Mouse (Mus musculus) urinary bladder, adult 2 months (tissue): ENCODE measurements around the gene Stard10. TPM values are rescaled to one million over a fixed set of nuclear protein-coding genes. Genes with fewer than 3 reads are reported as not detected.

ENCODE experiments used
- polyA plus RNA-seq: library from polyadenylated mRNA; depleted of rRNA; stranded (reverse); fragments of >200 nt; gene quantifications from 2 replicates; pipeline ENCODE4 v1.2.3, GENCODE M21; 2012; rRNA removed

Gene Stard10
- polyA plus RNA-seq, 1 experiment, result 54.2 TPM

Other genes starting within 250 kb of the Stard10 start
- 10.0 and 12.0 TPM in 2 replicates for gene Fchsd2, start 224.2 kb upstream of the Stard10 start, polyA plus RNA-seq
- 24.2 and 31.9 TPM in 2 replicates for gene Atg16l2, start 14.8 kb upstream of the Stard10 start, polyA plus RNA-seq
- gene Arap1, start 31.0 kb downstream of the Stard10 start, polyA plus RNA-seq, result 110 and 127 TPM in 2 replicates
- gene Gm45837, start 93.8 kb downstream of the Stard10 start, polyA plus RNA-seq, result 1.5 TPM in 1 of 2 replicates, not detected in the other
- 30.4 and 53.1 TPM in 2 replicates for gene Pde2a, start 104.6 kb downstream of the Stard10 start, polyA plus RNA-seq